ENCODE assay signal across 8 mouse cellular contexts in genomic region chr13:75707821-75708636, GRCm38 (mm10). TPM values are rescaled to one million over a fixed set of nuclear protein-coding genes. Genes with fewer than 3 reads are reported as not detected.
DNase-seq lines count a peak whose midpoint lies in the region; ATAC-seq and TF ChIP-seq lines count a peak whose summit lies in the region.

No protein-coding gene starts in this region.

- no peaks in the 10 kb centered on the region for H3K9me3 ChIP-seq in MEL (replicated peaks; ENCODE audit: insufficient read depth, low read length)
- H3K9me3 ChIP-seq in hindbrain, embryonic 12.5 days (replicated peaks) = no peaks in the 10 kb centered on the region

- H3K4me3 ChIP-seq in MEL (ENCODE audit: control insufficient read depth in 1 of 2, insufficient read depth in 1 of 2, low read depth in 2 of 2, low read length in 2 of 2) = peak overlapping the region; percentile 90 to 98
- H3K4me3 ChIP-seq in hindbrain, embryonic 12.5 days = peak overlapping the region; percentile 83

- no peaks in the 10 kb centered on the region for H3K27me3 ChIP-seq in MEL (ENCODE audit: control insufficient read depth in 1 of 2, insufficient read depth in 2 of 2, low read length in 2 of 2)
- peaks cover 11% of the 10 kb centered on the region for H3K27me3 ChIP-seq in hindbrain, embryonic 12.5 days

- no peak for TF ChIP-seq POLR2A in MEL (IDR thresholded peaks at IDR 0.05; ENCODE audit: control insufficient read depth in 1 of 2, insufficient read depth in 1 of 2, low read depth in 1 of 2, low read length in 2 of 2, poor library complexity in 1 of 2)

- H3K4me1 ChIP-seq in MEL (ENCODE audit: control insufficient read depth in 1 of 2, insufficient read depth in 2 of 2, low read length in 2 of 2) = peaks cover 14 to 23% of the 10 kb centered on the region in 2 experiments
- H3K4me1 ChIP-seq in hindbrain, embryonic 12.5 days = peaks cover 11% of the 10 kb centered on the region

- peak; percentile 80 for ATAC-seq in hindbrain, embryonic 12.5 days (ENCODE audit: low FRiP score)

- peak overlapping the region; percentile 77 for H3K4me2 ChIP-seq in hindbrain, embryonic 12.5 days (replicated peaks)

- no peak for TF ChIP-seq EP300 in MEL (IDR thresholded peaks at IDR 0.05; ENCODE audit: low read depth in 1 of 2, low read length in 2 of 2)

- WGBS in hindbrain, embryonic 12.5 days = under 1% methylated on average over 81 of the region's 83 CpGs

- TF ChIP-seq CTCF in MEL (IDR thresholded peaks at IDR 0.05 in 2 of 3, conservative IDR thresholded peaks at IDR 0.05 in 1 of 3; ENCODE audit: control insufficient read depth in 1 of 3, insufficient read depth in 1 of 3, low read depth in 2 of 3, low read length in 3 of 3, poor library complexity in 1 of 3, severe bottlenecking in 1 of 3) = peak in 1 of 3 experiments; percentile 46; a peak in 2 of 6 replicates

- DNase-seq in MEL (ENCODE audit: low read depth, low spot score) = peak; percentile 69
- DNase-seq in cerebellum, adult 9-11 months = peak; percentile 31
- peak; percentile 33 to 35 for DNase-seq in frontal cortex, postnatal 10 days (ENCODE audit: low spot score in 2 of 2)
- peak; percentile 39 to 45 for DNase-seq in layer of hippocampus, postnatal 14 days (ENCODE audit: low spot score in 2 of 2)
- peak; percentile 64 for DNase-seq in lung, postnatal 14 days
- DNase-seq in ovary, postnatal 36 days (ENCODE audit: low spot score) = peak; percentile 64
- peak; percentile 56 for DNase-seq in thymus, postnatal 14 days

- no peak for TF ChIP-seq RAD21 in MEL (IDR thresholded peaks at IDR 0.05; ENCODE audit: low read depth, low read length)

- H3K79me2 ChIP-seq in MEL (ENCODE audit: control insufficient read depth, insufficient read depth, low read length, poor library complexity) = peaks cover 36% of the 10 kb centered on the region

- H3K27ac ChIP-seq in MEL (ENCODE audit: control insufficient read depth, low read depth, low read length) = peak overlapping the region; percentile 88
- peak overlapping the region; percentile 66 for H3K27ac ChIP-seq in hindbrain, embryonic 12.5 days

- peaks cover 0 to 29% of the 10 kb centered on the region in 2 experiments; a peak in 2 of 4 replicates for H3K36me3 ChIP-seq in MEL (ENCODE audit: control insufficient read depth in 1 of 2, insufficient read depth in 2 of 2, low read length in 2 of 2)
- no peaks in the 10 kb centered on the region for H3K36me3 ChIP-seq in hindbrain, embryonic 12.5 days

- H3K9ac ChIP-seq in MEL (ENCODE audit: control insufficient read depth, low read depth, low read length, poor library complexity, severe bottlenecking) = peak overlapping the region; percentile 76
- peak overlapping the region; percentile 74 for H3K9ac ChIP-seq in hindbrain, embryonic 12.5 days

TF ChIP-seq in MEL, 35 proteins besides CTCF, POLR2A, EP300 and RAD21:
- TF ChIP-seq TBP (IDR thresholded peaks at IDR 0.05; ENCODE audit: low read depth, low read length) (no peak), USF2 (IDR thresholded peaks at IDR 0.05; ENCODE audit: borderline replicate concordance in 1 of 2, insufficient read depth in 1 of 2, low read depth in 1 of 2, low read length in 2 of 2) (no peak), GABPA (IDR thresholded peaks at IDR 0.05; ENCODE audit: low read depth, low read length) (no peak), NRF1 (IDR thresholded peaks at IDR 0.05; ENCODE audit: insufficient read depth, low read depth, low read length, poor library complexity, severe bottlenecking) (no peak), UBTF (IDR thresholded peaks at IDR 0.05; ENCODE audit: borderline replicate concordance, insufficient read depth, low read depth, low read length) (peak; percentile 3; the same call in 1 of the 2 replicates), MAX (IDR thresholded peaks at IDR 0.05; ENCODE audit: low read length) (0 out of 2 replicates have a peak, but pooled peaks have one; percentile 5), KAT2A (conservative IDR thresholded peaks at IDR 0.05; ENCODE audit: low read depth, low read length) (no peak), SIN3A (IDR thresholded peaks at IDR 0.05; ENCODE audit: low read length) (no peak; the same call in 1 of the 2 replicates), MEF2A (IDR thresholded peaks at IDR 0.05; ENCODE audit: extremely low read depth, insufficient replicate concordance, low read depth, low read length, poor library complexity, severe bottlenecking) (no peak)

RNA-seq across cellular contexts. Expression of gene Ell2, which starts 1.5 kb away (rescaled TPM):
- total RNA-seq in MEL (2012; rRNA removed) = 25.0 and 27.7 TPM in 2 replicates
- 10 to 100 TPM; 52.5 to 77.1 TPM for polyA plus RNA-seq in MEL (2012; ENCODE audit: insufficient read depth in 1 of 2, insufficient read length in 2 of 2, low read depth in 1 of 2, low replicate concordance in 2 of 2, missing spikeins in 1 of 2)
- 7.8 and 8.4 TPM in 2 replicates for polyA plus RNA-seq in hindbrain, embryonic 12.5 days (2016; fragmentation: Nextera tagmentation; extraction: Ambion mirVana)
- 10 to 100 TPM; 32.6 to 32.8 TPM for total RNA-seq in layer of hippocampus, postnatal 14 days (2021)

Comparison
In these comparisons a context has a peak if more than half of its experiments do, and no peak if none do; other contexts are left out.
1. Peak in every context shown above with its lines: DNase-seq, ATAC-seq, H3K4me3 ChIP-seq and H3K27ac ChIP-seq.